Mouse (Mus musculus) hindbrain, postnatal 0 days (tissue): ENCODE results near the gene Prdm13. TPM values are rescaled to one million over a fixed set of nuclear protein-coding genes. Genes with fewer than 3 reads are reported as not detected.

Experiments
- ATAC-seq: fragments of 200-750 bp; cut with Nextera tagmentation; 2 replicates; pipeline ENCODE4 v1.8.0; 2017; ENCODE audit warnings: mild to moderate bottlenecking, moderate TSS enrichment, moderate library complexity
- DNase-seq: peaks from one replicate; pipeline ENCODE4 v3.0.0-alpha.2; 2015; ENCODE audit warnings: low spot score
- H3K27ac ChIP-seq: fragments of 300-500 bp; sonication (generic); 2 replicates; pipeline ENCODE4 v1.5.1; 2014; ENCODE audit warnings: mild to moderate bottlenecking
- H3K27me3 ChIP-seq: fragments of 300-500 bp; sonication (generic); 2 replicates; pipeline ENCODE4 v1.6.1; 2014; ENCODE audit warnings: low read length, mixed read lengths; ENCODE audit not compliant: insufficient read depth
- H3K36me3 ChIP-seq: fragments of 300-500 bp; sonication (generic); 2 replicates; pipeline ENCODE4 v1.6.1; 2014; ENCODE audit warnings: low read length, mixed read lengths; ENCODE audit not compliant: insufficient read depth
- H3K4me1 ChIP-seq: fragments of 300-500 bp; sonication (generic); 2 replicates; pipeline ENCODE4 v1.6.1; 2014; ENCODE audit warnings: antibody characterized with exemption, low read length, mixed read lengths; ENCODE audit not compliant: insufficient read depth
- H3K4me2 ChIP-seq: fragments of 300-500 bp; sonication (generic); 2 replicates; pipeline ENCODE4 v1.6.1; 2014; ENCODE audit warnings: low read depth, mild to moderate bottlenecking, low read length, moderate library complexity, mixed read lengths
- H3K4me3 ChIP-seq: fragments of 300-500 bp; sonication (generic); 2 replicates; pipeline ENCODE4 v1.5.1; 2014; ENCODE audit warnings: low read length
- H3K9ac ChIP-seq: fragments of 300-500 bp; sonication (generic); replicated peaks from 2 replicates; pipeline ENCODE4 v1.6.1; 2014; ENCODE audit warnings: mild to moderate bottlenecking, low read length, moderate library complexity, mixed read lengths
- H3K9me3 ChIP-seq: fragments of 300-500 bp; sonication (generic); 2 replicates; pipeline ENCODE4 v1.6.1; 2016; ENCODE audit warnings: low read length, mixed read lengths
- CTCF ChIP-seq: IDR thresholded peaks from 2 replicates; pipeline ENCODE4 v1.5.1; 2016; ENCODE audit warnings: antibody characterized with exemption, control low read depth, low read depth
- WGBS: fragments of 180-500 bp; shearing (Covaris S2); extraction: QIAGEN DNeasy Blood & Tissue Kit; methylation state at CpG from one replicate; pipeline ENCODE4 v1.1.7; 2014; 5-methylcytosine and 5-hydroxymethylcytosine counted together
- polyA plus RNA-seq: library from polyadenylated mRNA; unstranded; fragments of >200 nt; fragmentation: Nextera tagmentation; extraction: Ambion mirVana; gene quantifications from 2 replicates; pipeline ENCODE4 v1.2.1, GENCODE M21; 2015
- total RNA-seq: library from RNA; depleted of rRNA; stranded (reverse); fragments of >200 nt; gene quantifications from 2 replicates; pipeline ENCODE4 v1.2.3, GENCODE M21; 2014; rRNA removed

The Prdm13 gene
- total and polyA plus RNA-seq, 2 experiments from 2014 or later, result 1.5 to 14.5 TPM

- Histone ChIP-seq H3K4me1 (no peaks in the 10 kb centered on the region), H3K27ac (no peak overlapping the region), H3K36me3 (no peaks in the 10 kb centered on the region), H3K4me3 (no peak overlapping the region), H3K9ac (no peak overlapping the region), H3K4me2 (no peak overlapping the region), H3K27me3 (no peaks in the 10 kb centered on the region), H3K9me3 (no peaks in the 10 kb centered on the region)
- no peak for TF ChIP-seq CTCF
- WGBS, result 40% methylated on average over 3 of the region's 3 CpGs
- ATAC-seq, result peak; percentile 61; the same call in 1 of the 2 replicates
- no peak for DNase-seq
These were observed 57.1 kb downstream of the Prdm13 start for GRCm38 (mm10) chr4:21628367-21629274.

Other genes starting within 250 kb of the Prdm13 start
- gene Ccnc, start 41.7 kb upstream of the Prdm13 start, total RNA-seq, result 28.0 and 29.4 TPM in 2 replicates
- 60.7 and 67.2 TPM in 2 replicates for gene Ccnc, start 41.7 kb upstream of the Prdm13 start, polyA plus RNA-seq
- 8.3 and 8.5 TPM in 2 replicates for gene Usp45, start 81.2 kb upstream of the Prdm13 start, total RNA-seq
- gene Usp45, start 81.2 kb upstream of the Prdm13 start, polyA plus RNA-seq, result 4.2 and 4.9 TPM in 2 replicates
- gene Tstd3, start 81.2 kb upstream of the Prdm13 start, total RNA-seq, result 11.4 and 16.7 TPM in 2 replicates
- gene Tstd3, start 81.2 kb upstream of the Prdm13 start, polyA plus RNA-seq, result 24.8 and 26.1 TPM in 2 replicates
- gene Pnisr, start 161.6 kb upstream of the Prdm13 start, total RNA-seq, result 57.6 and 83.1 TPM in 2 replicates
- gene Pnisr, start 161.6 kb upstream of the Prdm13 start, polyA plus RNA-seq, result 145 and 160 TPM in 2 replicates
- gene Coq3, start 193.7 kb upstream of the Prdm13 start, total RNA-seq, result 8.7 and 10.4 TPM in 2 replicates
- gene Coq3, start 193.7 kb upstream of the Prdm13 start, polyA plus RNA-seq, result 18.1 and 19.3 TPM in 2 replicates
- 52.7 and 67.4 TPM in 2 replicates for gene Faxc, start 245.4 kb upstream of the Prdm13 start, total RNA-seq
- 8.6 and 10.5 TPM in 2 replicates for gene Faxc, start 245.4 kb upstream of the Prdm13 start, polyA plus RNA-seq